Mouse (Mus musculus) heart, postnatal 4 days (tissue): ENCODE data around the gene Zfp984. TPM values are rescaled to one million over a fixed set of nuclear protein-coding genes. Genes with fewer than 3 reads are reported as not detected.

Source experiments
- total RNA-seq, 2 experiments: library from RNA; stranded (reverse); gene quantifications; 2 replicates each; pipeline ENCODE4 v1.2.3; 2021

Gene Zfp984
- total RNA-seq, 2 experiments from 2014 or later: 3.8 to 4.4 TPM

Other genes starting within 250 kb of the Zfp984 start
- gene Zfp979, start 167.3 kb downstream of the Zfp984 start, total RNA-seq: 1 to 10 TPM; 3.2 to 3.5 TPM
- under 1 TPM in 1 of 2 experiments, not detected in 1; 0.18 TPM for gene Zfp534, start 107.2 kb downstream of the Zfp984 start, total RNA-seq
- gene Zfp933, start 38.6 kb upstream of the Zfp984 start, total RNA-seq: 10 to 100 TPM in 1 of 2 experiments, 1 to 10 TPM in 1; 9.1 to 12.6 TPM
- gene Miip, start 59.0 kb upstream of the Zfp984 start, total RNA-seq: 10 to 100 TPM; 17.8 to 21.7 TPM
- 10 to 100 TPM in 1 of 2 experiments, 1 to 10 TPM in 1; 9.9 to 11.7 TPM for gene Fv1, start 59.2 kb upstream of the Zfp984 start, total RNA-seq
- 100 to 1,000 TPM; 505 to 526 TPM for gene Mfn2, start 94.9 kb upstream of the Zfp984 start, total RNA-seq
- 10 to 100 TPM; 80.9 to 82.5 TPM for gene Plod1, start 127.0 kb upstream of the Zfp984 start, total RNA-seq
- 10 to 100 TPM; 46.8 to 49.3 TPM for gene 2510039O18Rik, start 131.1 kb upstream of the Zfp984 start, total RNA-seq
- 100 to 1,000 TPM; 736 to 787 TPM for gene Nppb, start 176.0 kb upstream of the Zfp984 start, total RNA-seq
- 1,000 to 10,000 TPM; 1,585 to 1,953 TPM for gene Nppa, start 190.9 kb upstream of the Zfp984 start, total RNA-seq
- gene Clcn6, start 229.0 kb upstream of the Zfp984 start, total RNA-seq: 10 to 100 TPM; 15.8 to 16.3 TPM
- 10 to 100 TPM; 14.1 to 14.3 TPM for gene Mthfr, start 229.3 kb upstream of the Zfp984 start, total RNA-seq